Mouse (Mus musculus) hindbrain, embryonic 16.5 days (tissue): Measurements from ENCODE around the gene Zfp868. TPM values are rescaled to one million over a fixed set of nuclear protein-coding genes. Genes with fewer than 3 reads are reported as not detected.
A peak's percentile ranks its signal among the peaks of the same experiment; 100 is the strongest.
"Not testable (repeated sequence)": the region's sequence is repeated elsewhere in the genome, so short reads cannot be mapped to it uniquely, and the experiment has no call there.

ENCODE experiments used
- ATAC-seq: fragments of 200-750 bp; cut with Nextera tagmentation; 2 replicates; pipeline ENCODE4 v1.8.0; 2017; ENCODE audit warnings: moderate TSS enrichment, moderate library complexity
- H3K27ac ChIP-seq: fragments of 300-500 bp; sonication (generic); 2 replicates; pipeline ENCODE4 v1.5.1; 2014; ENCODE audit warnings: low read depth, mild to moderate bottlenecking, control low read depth, low read length, moderate library complexity
- H3K27me3 ChIP-seq: fragments of 300-500 bp; sonication (generic); replicated peaks from 2 replicates; pipeline ENCODE4 v1.6.1; 2014; ENCODE audit warnings: low read length; ENCODE audit not compliant: control insufficient read depth, insufficient read depth
- H3K36me3 ChIP-seq: fragments of 300-500 bp; sonication (generic); 2 replicates; pipeline ENCODE4 v1.6.1; 2014; ENCODE audit warnings: mild to moderate bottlenecking, low read length, moderate library complexity, mixed read lengths; ENCODE audit not compliant: control insufficient read depth, insufficient read depth
- H3K4me1 ChIP-seq: fragments of 300-500 bp; sonication (generic); 2 replicates; pipeline ENCODE4 v1.6.1; 2014; ENCODE audit warnings: low read depth, low read length; ENCODE audit not compliant: control insufficient read depth, insufficient read depth
- H3K4me2 ChIP-seq: fragments of 300-500 bp; sonication (generic); 2 replicates; pipeline ENCODE4 v1.6.1; 2014; ENCODE audit warnings: mild to moderate bottlenecking, low read length, control low read depth, moderate library complexity
- H3K4me3 ChIP-seq: fragments of 300-500 bp; sonication (generic); 2 replicates; pipeline ENCODE4 v1.5.1; 2014; ENCODE audit warnings: mild to moderate bottlenecking, low read length, control low read depth, moderate library complexity
- H3K9ac ChIP-seq: fragments of 300-500 bp; sonication (generic); 2 replicates; pipeline ENCODE4 v1.6.1; 2014; ENCODE audit warnings: low read depth, mild to moderate bottlenecking, control low read depth, low read length, moderate library complexity
- H3K9me3 ChIP-seq: fragments of 300-500 bp; sonication (generic); 2 replicates; pipeline ENCODE4 v1.6.1; 2014; ENCODE audit warnings: mild to moderate bottlenecking, low read length, moderate library complexity; ENCODE audit not compliant: control insufficient read depth
- WGBS: fragments of 180-500 bp; shearing (Covaris S2); extraction: QIAGEN DNeasy Blood & Tissue Kit; methylation state at CpG from one replicate; pipeline ENCODE4 v1.1.7; 2014; 5-methylcytosine and 5-hydroxymethylcytosine counted together
- polyA plus RNA-seq: library from polyadenylated mRNA; unstranded; fragments of >200 nt; fragmentation: Nextera tagmentation; extraction: Ambion mirVana; gene quantifications from 2 replicates; pipeline ENCODE4 v1.2.1, GENCODE M21; 2015

Gene Zfp868
- polyA plus RNA-seq, 1 experiment from 2014 or later, result 33.4 TPM

GRCm38 (mm10) chr8:69584201-69584600 lies 41.1 kb downstream of the Zfp868 start:
- not testable (repeated sequence) for ATAC-seq, H3K27me3 ChIP-seq, H3K27ac ChIP-seq, H3K4me1 ChIP-seq, H3K36me3 ChIP-seq, H3K9me3 ChIP-seq
- WGBS, result 10% methylated on average over 7 of the region's 7 CpGs
- Histone ChIP-seq H3K4me3 (peak overlapping the region; percentile 53), H3K4me2 (peak overlapping the region; percentile 87), H3K9ac (peak overlapping the region; percentile 77)

Other genes with a start within 250 kb of the Zfp868 start
- gene Gm9495, start 172.0 kb downstream of the Zfp868 start, polyA plus RNA-seq, result not detected in 2 replicates
- gene Gm7697, start 102.6 kb downstream of the Zfp868 start, polyA plus RNA-seq, result not detected in 2 replicates
- gene Zfp964, start 28.9 kb upstream of the Zfp868 start, polyA plus RNA-seq, result 2.1 and 2.3 TPM in 2 replicates
- gene Zfp869, start 85.2 kb upstream of the Zfp868 start, polyA plus RNA-seq, result 24.2 and 26.7 TPM in 2 replicates
- 6.5 and 8.6 TPM in 2 replicates for gene Zfp963, start 124.4 kb upstream of the Zfp868 start, polyA plus RNA-seq
- 0.64 TPM in 1 of 2 replicates, not detected in the other for gene Gm20422, start 149.3 kb upstream of the Zfp868 start, polyA plus RNA-seq
- 50.1 and 56.4 TPM in 2 replicates for gene Atp13a1, start 165.6 kb upstream of the Zfp868 start, polyA plus RNA-seq
- gene Zfp866, start 165.6 kb upstream of the Zfp868 start, polyA plus RNA-seq, result 32.8 and 37.0 TPM in 2 replicates
- 32.2 and 34.5 TPM in 2 replicates for gene Gmip, start 183.1 kb upstream of the Zfp868 start, polyA plus RNA-seq
- 0.54 and 0.91 TPM in 2 replicates for gene Lpar2, start 196.9 kb upstream of the Zfp868 start, polyA plus RNA-seq
- gene Pbx4, start 206.9 kb upstream of the Zfp868 start, polyA plus RNA-seq, result 60.5 TPM in 2 replicates